Mouse (Mus musculus) spleen, adult 2 months (tissue): ENCODE measurements around the gene Mrpl33.

Experiments used
- CTCF ChIP-seq: fragments of 200-500 bp; IDR thresholded peaks from 2 replicates; pipeline ENCODE4 v1.5.1; 2011; ENCODE audit warnings: mild to moderate bottlenecking, inconsistent platforms; ENCODE audit not compliant: insufficient read depth, insufficient read length, insufficient replicate concordance; ENCODE audit errors: extremely low read depth
- POLR2A ChIP-seq: fragments of 200-500 bp; IDR thresholded peaks from 2 replicates; pipeline ENCODE4 v1.6.1; 2011; ENCODE audit warnings: low read depth, low read length, inconsistent platforms

- no peak for TF ChIP-seq POLR2A
- no peak for TF ChIP-seq CTCF
These were observed 71.7 kb downstream of the Mrpl33 start for GRCm38 (mm10) chr5:31668325-31668968.
